Mouse (Mus musculus): Measurements from ENCODE around the gene Sept3. TPM values are rescaled to one million over a fixed set of nuclear protein-coding genes. Genes with fewer than 3 reads are reported as not detected.

The Sept3 gene
- polyA plus RNA-seq, 1 experiment from 2014 or later = 157 TPM

DNA sequence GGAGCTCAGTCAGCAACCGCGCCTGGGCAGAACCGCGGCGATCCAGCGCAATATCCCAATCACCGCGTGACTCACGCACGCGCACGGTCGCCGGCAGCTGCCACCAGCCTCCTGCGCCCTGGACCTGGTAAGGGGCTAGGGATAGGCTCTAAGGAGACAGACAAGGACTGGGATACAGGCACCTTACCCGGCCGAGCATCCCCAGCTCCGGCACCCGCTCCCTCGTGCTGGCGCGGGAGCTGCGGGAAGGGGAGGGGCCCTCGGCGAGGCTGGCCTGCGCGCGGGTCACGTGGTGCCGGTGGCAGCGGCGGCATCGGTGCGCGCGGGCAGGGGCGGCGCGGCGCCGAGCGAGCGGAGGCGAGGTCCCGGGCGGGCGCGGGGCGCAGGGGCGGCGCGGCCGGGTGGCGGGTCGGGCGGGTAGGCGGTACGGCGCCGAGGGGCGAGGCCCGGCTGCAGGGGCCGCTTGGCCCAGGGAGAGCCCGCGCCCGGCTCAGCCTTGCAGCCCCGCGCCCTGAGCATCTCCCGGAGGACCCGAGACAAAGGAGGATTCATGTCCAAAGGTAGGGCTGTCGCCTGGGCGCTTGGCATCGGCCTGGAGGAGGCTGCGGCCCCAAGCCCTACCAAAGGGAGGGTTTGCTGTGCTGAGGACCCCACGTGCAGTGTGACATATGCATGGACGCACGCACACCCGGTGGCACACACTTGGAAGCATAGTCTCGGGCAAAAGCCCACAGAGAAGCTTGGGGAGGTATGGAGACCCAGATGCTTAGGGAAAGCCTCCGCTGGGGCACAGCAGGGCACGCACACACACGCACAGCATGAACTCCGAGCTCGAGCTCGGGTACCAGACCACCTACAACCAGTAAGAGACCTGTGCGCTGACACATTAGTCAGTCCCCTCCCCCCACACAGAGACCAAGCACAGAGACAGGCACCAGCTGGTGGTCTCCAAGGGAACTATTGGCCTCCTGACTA, 521 bp downstream of the Sept3 start:
- Histone ChIP-seq H3K27ac (ENCODE audit: low read depth, low read length) (peak overlapping the region; percentile 88), H3K4me1 (replicated peaks; ENCODE audit: control insufficient read depth, insufficient read depth, low read length) (peaks cover 8% of the 10 kb centered on the region; the same call in 1 of the 2 replicates), H3K27me3 (ENCODE audit: control insufficient read depth, insufficient read depth, low read length) (peaks cover 3% of the 10 kb centered on the region; the same call in 1 of the 2 replicates), H3K4me2 (ENCODE audit: low read depth, low read length, severe bottlenecking) (peak overlapping the region; percentile 93), H3K4me3 (ENCODE audit: low read depth, low read length) (peak overlapping the region; percentile 73), H3K36me3 (ENCODE audit: control insufficient read depth, insufficient read depth, low read length) (peaks cover 5% of the 10 kb centered on the region; the same call in 1 of the 2 replicates), H3K9ac (ENCODE audit: low read length) (peak overlapping the region; percentile 92), H3K9me3 (ENCODE audit: control insufficient read depth, low read length) (no peaks in the 10 kb centered on the region)
- ATAC-seq (replicated peaks; ENCODE audit: low FRiP score) (peak; percentile 75), DNase-seq (ENCODE audit: low spot score) (peak; percentile 86)
- under 1% methylated on average over 79 of the region's 86 CpGs for WGBS

DNA sequence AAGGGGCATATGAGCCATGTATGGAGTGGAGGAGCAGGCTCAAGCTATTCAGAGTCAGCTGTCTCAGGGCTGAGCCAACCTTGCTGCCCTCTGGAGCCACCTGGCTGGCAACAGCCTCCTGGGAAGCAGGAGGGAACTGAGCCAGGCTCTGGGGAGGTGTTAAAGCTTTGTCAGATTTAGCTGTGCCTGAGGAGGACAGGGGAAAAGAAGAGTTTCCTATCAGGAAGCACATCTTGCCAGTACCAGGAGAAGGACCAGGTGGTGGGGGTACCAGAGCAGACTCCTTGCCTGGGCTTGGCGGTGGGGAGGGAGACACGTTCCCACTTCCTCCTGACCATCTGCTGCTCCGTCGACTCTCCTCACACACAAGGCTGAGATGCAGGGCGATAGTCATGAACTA, 2.9 kb downstream of the Sept3 start:
- H3K4me1 ChIP-seq (replicated peaks; ENCODE audit: control insufficient read depth, insufficient read depth, low read length) = peaks cover 6% of the 10 kb centered on the region; the same call in 1 of the 2 replicates
- no peak for DNase-seq (ENCODE audit: low spot score)
- H3K9me3 ChIP-seq (ENCODE audit: control insufficient read depth, low read length) = no peaks in the 10 kb centered on the region
- no peak overlapping the region for H3K27ac ChIP-seq (ENCODE audit: low read depth, low read length)
- no peak overlapping the region for H3K9ac ChIP-seq (ENCODE audit: low read length)
- no peak for ATAC-seq (replicated peaks; ENCODE audit: low FRiP score)
- H3K36me3 ChIP-seq (ENCODE audit: control insufficient read depth, insufficient read depth, low read length) = peaks cover 11% of the 10 kb centered on the region; the same call in 1 of the 2 replicates
- H3K27me3 ChIP-seq (ENCODE audit: control insufficient read depth, insufficient read depth, low read length) = peaks cover 3% of the 10 kb centered on the region; the same call in 1 of the 2 replicates
- WGBS = 88% methylated on average over 5 of the region's 5 CpGs
- no peak overlapping the region for H3K4me2 ChIP-seq (ENCODE audit: low read depth, low read length, severe bottlenecking)
- no peak overlapping the region for H3K4me3 ChIP-seq (ENCODE audit: low read depth, low read length)

DNA sequence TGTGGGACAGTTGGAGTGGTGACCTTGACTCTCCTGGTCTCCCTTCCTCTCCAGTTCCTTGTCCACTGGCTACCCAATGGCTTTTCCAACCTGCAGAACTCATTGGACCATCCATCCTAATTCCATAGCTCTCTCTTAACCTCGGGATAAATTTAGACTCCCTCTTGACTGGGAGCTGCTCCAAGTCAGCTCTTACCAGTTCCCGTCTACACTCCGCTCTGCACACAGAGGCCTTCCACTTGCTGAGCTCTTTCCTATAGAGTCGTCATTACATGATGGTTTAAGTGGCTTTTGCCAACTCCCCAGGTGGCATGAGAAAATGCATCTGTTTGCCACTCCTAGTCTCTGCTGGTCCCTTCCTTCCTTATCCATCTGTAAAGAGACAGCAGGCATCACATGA, 5.9 kb downstream of the Sept3 start:
- Histone ChIP-seq H3K36me3 (ENCODE audit: control insufficient read depth, insufficient read depth, low read length) (peaks cover 19% of the 10 kb centered on the region; the same call in 1 of the 2 replicates), H3K9me3 (ENCODE audit: control insufficient read depth, low read length) (no peaks in the 10 kb centered on the region), H3K9ac (ENCODE audit: low read length) (no peak overlapping the region), H3K4me1 (replicated peaks; ENCODE audit: control insufficient read depth, insufficient read depth, low read length) (peaks cover 6% of the 10 kb centered on the region; the same call in 1 of the 2 replicates), H3K27ac (ENCODE audit: low read depth, low read length) (no peak overlapping the region), H3K27me3 (ENCODE audit: control insufficient read depth, insufficient read depth, low read length) (no peaks in the 10 kb centered on the region), H3K4me3 (ENCODE audit: low read depth, low read length) (no peak overlapping the region), H3K4me2 (ENCODE audit: low read depth, low read length, severe bottlenecking) (no peak overlapping the region)
- 86% methylated on average over 4 of the region's 4 CpGs for WGBS
- DNase-seq (ENCODE audit: low spot score) = no peak
- no peak for ATAC-seq (replicated peaks; ENCODE audit: low FRiP score)

DNA sequence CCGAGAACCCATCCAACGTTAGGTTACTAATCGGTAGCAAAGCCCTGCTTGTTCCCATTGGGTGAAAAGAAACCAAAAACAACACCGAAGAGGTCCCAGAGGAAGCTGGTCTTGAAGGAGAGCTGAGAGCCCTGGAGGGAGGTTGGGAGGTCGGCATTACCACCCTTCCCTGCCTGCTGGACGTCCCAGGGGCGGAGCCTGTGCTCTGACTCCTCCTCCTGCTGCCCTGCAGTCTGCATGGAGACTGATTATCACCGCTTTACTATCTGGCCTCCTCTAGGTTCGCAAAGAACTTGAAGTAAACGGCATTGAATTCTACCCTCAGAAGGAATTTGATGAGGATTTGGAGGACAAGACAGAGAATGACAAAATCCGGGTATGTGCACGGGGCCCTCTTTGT, 11.5 kb downstream of the Sept3 start:
- H3K27ac ChIP-seq (ENCODE audit: low read depth, low read length) = no peak overlapping the region
- no peaks in the 10 kb centered on the region for H3K27me3 ChIP-seq (ENCODE audit: control insufficient read depth, insufficient read depth, low read length)
- H3K9me3 ChIP-seq (ENCODE audit: control insufficient read depth, low read length) = no peaks in the 10 kb centered on the region
- ATAC-seq (replicated peaks; ENCODE audit: low FRiP score) = no peak
- 72% methylated on average over 12 of the region's 12 CpGs for WGBS
- peaks cover 31% of the 10 kb centered on the region; the same call in 1 of the 2 replicates for H3K36me3 ChIP-seq (ENCODE audit: control insufficient read depth, insufficient read depth, low read length)
- H3K9ac ChIP-seq (ENCODE audit: low read length) = no peak overlapping the region
- no peak overlapping the region for H3K4me3 ChIP-seq (ENCODE audit: low read depth, low read length)
- H3K4me2 ChIP-seq (ENCODE audit: low read depth, low read length, severe bottlenecking) = no peak overlapping the region
- no peak for DNase-seq (ENCODE audit: low spot score)
- no peaks in the 10 kb centered on the region for H3K4me1 ChIP-seq (replicated peaks; ENCODE audit: control insufficient read depth, insufficient read depth, low read length)

DNA sequence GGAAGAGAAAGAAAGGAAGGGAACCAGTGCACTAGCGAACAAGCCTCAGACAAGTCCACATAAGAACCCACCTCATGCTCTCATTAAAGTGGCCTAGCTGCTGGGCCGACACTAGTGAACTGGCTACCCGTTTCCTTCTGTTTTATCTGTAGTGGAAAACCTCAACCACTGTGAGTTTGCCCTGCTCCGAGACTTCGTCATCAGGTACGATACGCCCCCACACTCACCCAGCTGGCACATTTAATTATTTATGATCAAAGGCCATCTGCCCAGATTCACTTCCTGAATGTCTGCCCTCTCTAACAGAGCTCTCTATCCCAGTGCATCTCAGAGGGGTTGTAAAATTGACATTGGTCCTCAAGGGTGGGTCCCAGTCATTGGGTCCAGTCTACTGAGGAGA, 15.6 kb downstream of the Sept3 start:
- no peak for ATAC-seq (replicated peaks; ENCODE audit: low FRiP score)
- no peak for DNase-seq (ENCODE audit: low spot score)

DNA sequence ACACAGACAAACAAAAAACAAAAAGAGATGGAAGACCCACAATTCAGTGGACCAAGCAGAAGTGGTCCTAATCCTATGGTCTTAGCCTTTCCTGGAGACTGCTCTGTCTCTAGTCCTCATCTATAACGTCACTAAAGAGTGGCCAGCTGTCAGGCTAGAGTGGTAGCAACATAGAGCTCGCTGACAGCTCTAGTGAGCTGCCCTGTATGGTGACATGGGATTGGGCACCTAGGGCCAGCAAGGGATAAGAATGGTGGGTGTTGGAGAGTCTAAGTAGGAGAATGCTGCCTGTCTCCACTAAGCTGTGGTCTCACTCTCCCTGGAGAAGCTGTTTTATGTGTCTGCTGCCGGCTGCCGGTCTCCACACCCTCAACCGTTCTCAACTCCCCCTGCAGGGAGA, 18.2 kb downstream of the Sept3 start:
- Histone ChIP-seq H3K4me3 (ENCODE audit: low read depth, low read length) (no peak overlapping the region), H3K9me3 (ENCODE audit: control insufficient read depth, low read length) (no peaks in the 10 kb centered on the region), H3K4me1 (replicated peaks; ENCODE audit: control insufficient read depth, insufficient read depth, low read length) (peaks cover 8% of the 10 kb centered on the region), H3K4me2 (ENCODE audit: low read depth, low read length, severe bottlenecking) (peak overlapping the region; percentile 32; the same call in 1 of the 2 replicates), H3K27ac (ENCODE audit: low read depth, low read length) (no peak overlapping the region), H3K36me3 (ENCODE audit: control insufficient read depth, insufficient read depth, low read length) (peaks cover 14% of the 10 kb centered on the region; the same call in 1 of the 2 replicates), H3K27me3 (ENCODE audit: control insufficient read depth, insufficient read depth, low read length) (no peaks in the 10 kb centered on the region), H3K9ac (ENCODE audit: low read length) (no peak overlapping the region)
- peak; percentile 57; the same call in 1 of the 2 replicates for ATAC-seq (replicated peaks; ENCODE audit: low FRiP score)
- no peak for DNase-seq (ENCODE audit: low spot score)
- 37% methylated on average over 5 of the region's 5 CpGs for WGBS

More for the DNA sequence above, 15.6 kb downstream of the Sept3 start:
- Histone ChIP-seq H3K9ac (ENCODE audit: low read length) (no peak overlapping the region), H3K9me3 (ENCODE audit: control insufficient read depth, low read length) (no peaks in the 10 kb centered on the region), H3K4me1 (replicated peaks; ENCODE audit: control insufficient read depth, insufficient read depth, low read length) (peaks cover 8% of the 10 kb centered on the region), H3K4me3 (ENCODE audit: low read depth, low read length) (no peak overlapping the region), H3K4me2 (ENCODE audit: low read depth, low read length, severe bottlenecking) (no peak overlapping the region), H3K27ac (ENCODE audit: low read depth, low read length) (no peak overlapping the region), H3K36me3 (ENCODE audit: control insufficient read depth, insufficient read depth, low read length) (peaks cover 23% of the 10 kb centered on the region; the same call in 1 of the 2 replicates), H3K27me3 (ENCODE audit: control insufficient read depth, insufficient read depth, low read length) (no peaks in the 10 kb centered on the region)
- 97% methylated on average over 7 of the region's 7 CpGs for WGBS

DNA sequence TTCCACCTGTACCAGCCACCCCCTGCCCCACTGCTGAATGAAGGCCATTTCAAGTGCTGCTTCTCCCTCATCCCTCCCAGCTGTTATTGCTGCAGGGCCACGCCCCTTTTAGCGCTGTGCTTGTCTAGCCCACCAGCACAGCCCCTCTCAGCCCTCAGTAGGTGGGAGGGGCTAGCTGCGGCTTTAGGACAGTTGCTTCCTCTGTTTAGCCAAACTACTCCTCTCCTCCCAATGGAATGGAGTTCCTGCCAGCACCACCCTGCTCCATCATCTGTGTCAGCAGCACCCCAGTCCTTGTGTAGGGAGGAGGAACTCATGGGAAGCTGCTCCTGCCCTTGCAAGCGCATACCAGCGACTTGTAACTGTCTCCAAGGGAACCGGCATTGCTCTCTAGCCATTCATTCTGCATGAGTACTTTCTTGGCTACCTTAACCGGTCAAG, 18.6 kb downstream of the Sept3 start:
- Histone ChIP-seq H3K36me3 (ENCODE audit: control insufficient read depth, insufficient read depth, low read length) (peaks cover 14% of the 10 kb centered on the region; the same call in 1 of the 2 replicates), H3K4me3 (ENCODE audit: low read depth, low read length) (no peak overlapping the region), H3K27me3 (ENCODE audit: control insufficient read depth, insufficient read depth, low read length) (no peaks in the 10 kb centered on the region), H3K4me1 (replicated peaks; ENCODE audit: control insufficient read depth, insufficient read depth, low read length) (peaks cover 8% of the 10 kb centered on the region), H3K4me2 (ENCODE audit: low read depth, low read length, severe bottlenecking) (peak overlapping the region; percentile 32; the same call in 1 of the 2 replicates), H3K9ac (ENCODE audit: low read length) (no peak overlapping the region), H3K9me3 (ENCODE audit: control insufficient read depth, low read length) (no peaks in the 10 kb centered on the region), H3K27ac (ENCODE audit: low read depth, low read length) (no peak overlapping the region)
- 9% methylated on average over 7 of the region's 7 CpGs for WGBS
- DNase-seq (ENCODE audit: low spot score) = peak; percentile 76
- ATAC-seq (replicated peaks; ENCODE audit: low FRiP score) = peak; percentile 84

DNA sequence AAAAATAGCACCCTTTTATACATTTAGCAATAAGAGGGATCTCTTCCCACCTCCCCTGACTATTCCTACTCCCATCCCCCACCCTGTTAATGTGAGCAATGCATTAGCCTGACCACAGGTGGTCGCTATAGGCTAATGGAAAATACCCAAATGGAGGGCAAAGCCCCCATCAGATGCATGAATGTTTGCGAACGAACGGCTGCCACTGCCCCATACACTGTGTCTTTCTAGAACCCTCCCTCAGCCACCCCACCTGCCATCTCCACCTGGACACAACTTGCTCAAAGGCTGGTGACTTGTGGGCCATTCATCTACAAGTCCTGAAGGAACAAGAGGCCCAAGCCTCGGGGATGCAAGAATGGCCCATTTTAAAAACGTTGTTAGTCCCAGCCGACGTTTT, 19.4 kb downstream of the Sept3 start:
- H3K9me3 ChIP-seq (ENCODE audit: control insufficient read depth, low read length) = no peaks in the 10 kb centered on the region
- H3K27ac ChIP-seq (ENCODE audit: low read depth, low read length) = no peak overlapping the region
- WGBS = 51% methylated on average over 8 of the region's 8 CpGs
- ATAC-seq (replicated peaks; ENCODE audit: low FRiP score) = 0 out of 2 replicates have a peak, but pooled peaks have one; percentile 37
- DNase-seq (ENCODE audit: low spot score) = no peak
- no peak overlapping the region for H3K9ac ChIP-seq (ENCODE audit: low read length)
- H3K4me3 ChIP-seq (ENCODE audit: low read depth, low read length) = no peak overlapping the region
- no peaks in the 10 kb centered on the region for H3K27me3 ChIP-seq (ENCODE audit: control insufficient read depth, insufficient read depth, low read length)
- H3K4me1 ChIP-seq (replicated peaks; ENCODE audit: control insufficient read depth, insufficient read depth, low read length) = peaks cover 8% of the 10 kb centered on the region
- H3K4me2 ChIP-seq (ENCODE audit: low read depth, low read length, severe bottlenecking) = no peak overlapping the region
- H3K36me3 ChIP-seq (ENCODE audit: control insufficient read depth, insufficient read depth, low read length) = peaks cover 11% of the 10 kb centered on the region; the same call in 1 of the 2 replicates

Data from forebrain, embryonic 11.5 days (tissue).